Mouse (Mus musculus) heart, adult 2 months (tissue): ENCODE data around the gene Gm20390. TPM values are rescaled to one million over a fixed set of nuclear protein-coding genes. Genes with fewer than 3 reads are reported as not detected.
A peak's percentile ranks its signal among the peaks of the same experiment; 100 is the strongest.

Experiments
- DNase-seq, 2 experiments: peaks; one replicate each; pipeline ENCODE4 v3.0.0; 2021
- H3K27ac ChIP-seq: fragments of 200-600 bp; 2 replicates; pipeline ENCODE4 v1.8.1; 2022
- H3K27me3 ChIP-seq: fragments of 200-500 bp; 2 replicates; pipeline ENCODE4 v1.6.1; 2012; ENCODE audit warnings: mild to moderate bottlenecking, low read length, inconsistent platforms, mixed read lengths; ENCODE audit not compliant: control insufficient read depth, insufficient read depth
- H3K36me3 ChIP-seq: fragments of 200-500 bp; 2 replicates; pipeline ENCODE4 v1.6.1; 2012; ENCODE audit warnings: low read length, inconsistent platforms; ENCODE audit not compliant: control insufficient read depth, insufficient read depth
- H3K4me1 ChIP-seq: fragments of 200-500 bp; 2 replicates; pipeline ENCODE4 v1.6.1; 2011; ENCODE audit warnings: low read length; ENCODE audit not compliant: control insufficient read depth, insufficient read depth
- H3K4me3 ChIP-seq: fragments of 200-600 bp; 2 replicates; pipeline ENCODE4 v1.8.1; 2022
- H3K79me2 ChIP-seq: fragments of 200-500 bp; replicated peaks from 2 replicates; pipeline ENCODE4 v1.6.1; 2012; ENCODE audit warnings: mild to moderate bottlenecking, inconsistent platforms, low read length, moderate library complexity, mixed read lengths; ENCODE audit not compliant: control insufficient read depth, insufficient read depth
- H3K9ac ChIP-seq: fragments of 200-500 bp; 2 replicates; pipeline ENCODE4 v1.6.1; 2012; ENCODE audit warnings: low read depth, mild to moderate bottlenecking, control low read depth, inconsistent platforms, low read length, mixed read lengths
- CTCF ChIP-seq: fragments of 200-600 bp; IDR thresholded peaks from 2 replicates; pipeline ENCODE4 v1.8.1; 2022; ENCODE audit warnings: antibody characterized with exemption, mild to moderate bottlenecking, moderate library complexity
- EP300 ChIP-seq: fragments of 200-500 bp; IDR thresholded peaks from 2 replicates; pipeline ENCODE4 v1.6.1; 2011; ENCODE audit warnings: low read depth, low read length, control low read depth; ENCODE audit not compliant: insufficient read depth
- POLR2A ChIP-seq: fragments of 200-500 bp; IDR thresholded peaks from 2 replicates; pipeline ENCODE4 v1.6.1; 2011; ENCODE audit warnings: mild to moderate bottlenecking, low read depth, low read length, control low read depth; ENCODE audit not compliant: insufficient read depth
- WGBS: fragments of 180-500 bp; shearing (Covaris S2); methylation state at CpG from one replicate; pipeline ENCODE4 v1.1.7; 2018; 5-methylcytosine and 5-hydroxymethylcytosine counted together
- intact Hi-C: fragments of 180-260 bp; cut with DNase I; formaldehyde crosslinking; loops from one replicate; pipeline ENCODE4 v1.15.1; 2025
- polyA plus RNA-seq: library from polyadenylated mRNA; depleted of rRNA; stranded (reverse); fragments of >200 nt; gene quantifications from 2 replicates; pipeline ENCODE4 v1.2.3, GENCODE M21; 2012
- total RNA-seq, 2 experiments: library from RNA; stranded (reverse); gene quantifications; 2 replicates each; pipeline ENCODE4 v1.2.3; 2021

The Gm20390 gene
- total and polyA plus RNA-seq, 3 experiments = 7.4 to 11.4 (median 10.5) TPM

- TF ChIP-seq EP300 (no peak; the same call in 1 of the 2 replicates), POLR2A (no peak), CTCF (no peak)
- intact Hi-C loops = loop anchor here (5.0 kb wide), 2 partner anchors 43 to 67 kb away; partner anchors contain the start of genes Mbtd1, Spag9 and Utp18
- Histone ChIP-seq H3K27me3 (no peaks in the 10 kb centered on the region), H3K4me3 (peak overlapping the region; percentile 72), H3K27ac (peak overlapping the region; percentile 81), H3K4me1 (peaks cover 10% of the 10 kb centered on the region), H3K36me3 (peaks cover 9% of the 10 kb centered on the region; the same call in 1 of the 2 replicates), H3K9ac (peak overlapping the region; percentile 81), H3K79me2 (no peaks in the 10 kb centered on the region)
- no peak for DNase-seq
- 30% methylated on average over 13 of the region's 13 CpGs for WGBS
These were observed 13.3 kb downstream of the Gm20390 start for GRCm38 (mm10) chr11:93954738-93955255.

GRCm38 (mm10) chr11:93952376-93952775 lies 15.7 kb downstream of the Gm20390 start:
- no peak overlapping the region for H3K27ac ChIP-seq
- H3K4me3 ChIP-seq = no peak overlapping the region
- DNase-seq = no peak
- intact Hi-C loops = no loop called here
- TF ChIP-seq CTCF (no peak), EP300 (no peak), POLR2A (no peak)
- H3K79me2 ChIP-seq = no peaks in the 10 kb centered on the region
- 73% methylated on average over 5 of the region's 5 CpGs for WGBS
- H3K36me3 ChIP-seq = peaks cover 9% of the 10 kb centered on the region
- H3K27me3 ChIP-seq = no peaks in the 10 kb centered on the region
- H3K4me1 ChIP-seq = peaks cover 10% of the 10 kb centered on the region
- H3K9ac ChIP-seq = no peak overlapping the region

- peaks cover 9% of the 10 kb centered on the region for H3K36me3 ChIP-seq
- DNase-seq = no peak
- 83% methylated on average over 1 of the region's 1 CpGs for WGBS
- H3K9ac ChIP-seq = no peak overlapping the region
- no peak overlapping the region for H3K4me3 ChIP-seq
- H3K79me2 ChIP-seq = no peaks in the 10 kb centered on the region
- no peaks in the 10 kb centered on the region for H3K27me3 ChIP-seq
- TF ChIP-seq CTCF (peak; percentile 23; the same call in 1 of the 2 replicates), EP300 (no peak)
- H3K27ac ChIP-seq = no peak overlapping the region
- intact Hi-C loops = no loop called here
- peaks cover 4% of the 10 kb centered on the region for H3K4me1 ChIP-seq
These were observed 18.0 kb downstream of the Gm20390 start for GRCm38 (mm10) chr11:93950045-93950444.

- Histone ChIP-seq H3K36me3 (peaks cover 9% of the 10 kb centered on the region), H3K27ac (no peak overlapping the region), H3K27me3 (no peaks in the 10 kb centered on the region), H3K4me3 (no peak overlapping the region), H3K4me1 (peaks cover 1% of the 10 kb centered on the region; the same call in 1 of the 2 replicates), H3K9ac (no peak overlapping the region), H3K79me2 (no peaks in the 10 kb centered on the region)
- intact Hi-C loops = no loop called here
- TF ChIP-seq EP300 = no peak
- no peak for TF ChIP-seq CTCF
- no peak; the same call in 1 of the 2 replicates for TF ChIP-seq POLR2A
- DNase-seq = no peak
- 87% methylated on average over 9 of the region's 9 CpGs for WGBS
These were observed 19.1 kb downstream of the Gm20390 start for GRCm38 (mm10) chr11:93948887-93949567.

GRCm38 (mm10) chr11:93944986-93945385 lies 23.1 kb downstream of the Gm20390 start:
- H3K27me3 ChIP-seq = no peaks in the 10 kb centered on the region
- H3K36me3 ChIP-seq = no peaks in the 10 kb centered on the region; the same call in 1 of the 2 replicates
- H3K27ac ChIP-seq = no peak overlapping the region
- intact Hi-C loops = no loop called here
- H3K4me3 ChIP-seq = no peak overlapping the region
- H3K79me2 ChIP-seq = no peaks in the 10 kb centered on the region
- WGBS = 79% methylated on average over 3 of the region's 3 CpGs
- DNase-seq = no peak
- no peaks in the 10 kb centered on the region for H3K4me1 ChIP-seq
- no peak for TF ChIP-seq CTCF
- no peak for TF ChIP-seq EP300
- no peak for TF ChIP-seq POLR2A
- no peak overlapping the region for H3K9ac ChIP-seq

GRCm38 (mm10) chr11:93940906-93941305 lies 27.2 kb downstream of the Gm20390 start:
- Histone ChIP-seq H3K36me3 (no peaks in the 10 kb centered on the region; the same call in 1 of the 2 replicates), H3K4me1 (no peaks in the 10 kb centered on the region), H3K79me2 (no peaks in the 10 kb centered on the region), H3K9ac (no peak overlapping the region), H3K27ac (no peak overlapping the region), H3K27me3 (no peaks in the 10 kb centered on the region), H3K4me3 (no peak overlapping the region)
- intact Hi-C loops = no loop called here
- TF ChIP-seq CTCF (no peak), EP300 (no peak)
- DNase-seq = no peak
- 46% methylated on average over 2 of the region's 2 CpGs for WGBS
